Mouse (Mus musculus): ENCODE measurements around the gene Rbm45. TPM values are rescaled to one million over a fixed set of nuclear protein-coding genes. Genes with fewer than 3 reads are reported as not detected.

Rbm45 gene
- polyA plus RNA-seq, 2 experiments: 14.8 to 31.2 TPM

DNA sequence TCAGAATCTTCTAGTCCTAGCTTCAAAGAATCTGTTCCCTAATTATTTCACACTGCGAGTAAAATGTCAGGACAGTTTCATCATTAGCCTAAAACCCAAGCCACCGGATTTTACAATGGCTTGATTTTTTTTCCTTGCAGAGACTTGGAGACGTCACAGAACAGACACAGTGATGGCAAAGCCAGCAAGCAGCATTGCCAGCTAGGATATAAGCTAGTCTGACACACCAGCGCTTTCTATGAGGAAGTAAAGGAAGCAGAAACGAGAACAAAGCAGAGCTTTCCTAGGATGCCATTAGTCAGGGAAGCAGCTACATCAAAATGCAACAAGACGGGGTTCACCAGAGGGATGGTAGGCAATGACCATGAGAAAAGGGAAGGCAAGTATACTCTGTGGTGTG lies 21.9 kb upstream of the Rbm45 start:
- Histone ChIP-seq H3K4me3 (replicated peaks; ENCODE audit: low read length) (no peak overlapping the region), H3K4me2 (replicated peaks; ENCODE audit: low read depth, low read length, severe bottlenecking) (no peak overlapping the region), H3K27ac (replicated peaks; ENCODE audit: low read depth, low read length) (no peak overlapping the region), H3K9me3 (ENCODE audit: control insufficient read depth, low read length) (no peaks in the 10 kb centered on the region), H3K9ac (ENCODE audit: low read depth, low read length, severe bottlenecking) (no peak overlapping the region), H3K4me1 (ENCODE audit: control insufficient read depth, insufficient read depth, low read length) (no peaks in the 10 kb centered on the region), H3K36me3 (ENCODE audit: control insufficient read depth, insufficient read depth, low read length) (no peaks in the 10 kb centered on the region), H3K27me3 (ENCODE audit: control insufficient read depth, insufficient read depth, low read length) (no peaks in the 10 kb centered on the region)
- WGBS: 74% methylated on average over 6 of the region's 6 CpGs
- ATAC-seq (ENCODE audit: low FRiP score, low read depth) (no peak), DNase-seq (ENCODE audit: low spot score) (no peak)
- TF ChIP-seq POLR2A (IDR thresholded peaks at IDR 0.05; ENCODE audit: borderline replicate concordance, extremely low read depth, insufficient read depth, insufficient read length): no peak

DNA sequence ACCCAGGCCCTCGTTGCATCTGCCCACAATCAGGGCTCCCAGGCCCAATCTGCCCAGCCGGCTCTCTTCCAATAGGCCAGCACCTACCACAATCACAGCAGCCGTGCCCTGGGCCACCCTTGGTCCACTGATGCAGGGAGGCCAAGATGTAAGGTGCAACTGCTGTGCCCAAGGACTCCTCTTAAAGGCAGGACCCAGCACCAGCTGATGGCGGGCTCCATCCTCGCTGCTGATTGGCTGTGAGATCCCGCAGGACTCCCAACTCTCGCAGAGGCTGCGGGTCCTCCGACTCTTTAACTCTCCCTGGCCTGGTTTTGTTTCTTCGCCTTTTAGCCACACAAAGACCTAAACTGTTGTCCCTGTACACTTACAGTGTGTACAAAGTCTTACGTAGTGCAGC lies 9.6 kb upstream of the Rbm45 start, which contains the start of gene Cyct:
Cyct (minus strand) TSS at position 225 of the 400 bp plus-strand sequence.
- Histone ChIP-seq H3K27me3 (ENCODE audit: control insufficient read depth, insufficient read depth, low read length) (no peaks in the 10 kb centered on the region), H3K4me1 (ENCODE audit: control insufficient read depth, insufficient read depth, low read length) (no peaks in the 10 kb centered on the region), H3K27ac (replicated peaks; ENCODE audit: low read depth, low read length) (no peak within 1 kb of the TSS), H3K9ac (ENCODE audit: low read depth, low read length, severe bottlenecking) (no peak within 1 kb of the TSS), H3K9me3 (ENCODE audit: control insufficient read depth, low read length) (no peaks in the 10 kb centered on the region), H3K4me3 (replicated peaks; ENCODE audit: low read length) (no peak within 1 kb of the TSS), H3K4me2 (replicated peaks; ENCODE audit: low read depth, low read length, severe bottlenecking) (no peak within 1 kb of the TSS), H3K36me3 (ENCODE audit: control insufficient read depth, insufficient read depth, low read length) (no peaks in the 10 kb centered on the region)
- TF ChIP-seq POLR2A (IDR thresholded peaks at IDR 0.05; ENCODE audit: borderline replicate concordance, extremely low read depth, insufficient read depth, insufficient read length): no peak
- DNase-seq (ENCODE audit: low spot score) (no peak), ATAC-seq (ENCODE audit: low FRiP score, low read depth) (no peak)
- 82% methylated on average over 11 of the region's 11 CpGs for WGBS

DNA sequence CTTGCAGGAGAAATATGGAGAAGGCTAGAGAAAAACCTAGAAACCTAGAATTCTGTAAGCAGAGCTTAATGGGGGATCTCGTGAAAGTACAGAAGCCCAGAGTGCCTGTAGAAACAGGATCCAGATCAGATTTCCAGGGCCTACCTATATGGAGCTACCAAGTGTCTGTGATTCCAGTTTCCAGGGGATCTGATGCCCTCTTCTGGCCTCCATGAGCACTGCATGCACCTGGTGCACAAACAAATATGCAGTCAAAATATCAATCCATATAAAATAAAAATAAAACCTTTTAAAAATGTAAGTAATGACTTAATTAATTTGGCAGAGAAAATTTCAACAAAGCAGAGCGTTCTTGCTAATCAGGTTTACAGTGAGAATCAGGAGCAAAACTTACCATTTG lies 7.7 kb upstream of the Rbm45 start:
- WGBS: 30% methylated on average over 2 of the region's 2 CpGs
- H3K9me3 ChIP-seq (ENCODE audit: control insufficient read depth, low read length): no peaks in the 10 kb centered on the region

DNA sequence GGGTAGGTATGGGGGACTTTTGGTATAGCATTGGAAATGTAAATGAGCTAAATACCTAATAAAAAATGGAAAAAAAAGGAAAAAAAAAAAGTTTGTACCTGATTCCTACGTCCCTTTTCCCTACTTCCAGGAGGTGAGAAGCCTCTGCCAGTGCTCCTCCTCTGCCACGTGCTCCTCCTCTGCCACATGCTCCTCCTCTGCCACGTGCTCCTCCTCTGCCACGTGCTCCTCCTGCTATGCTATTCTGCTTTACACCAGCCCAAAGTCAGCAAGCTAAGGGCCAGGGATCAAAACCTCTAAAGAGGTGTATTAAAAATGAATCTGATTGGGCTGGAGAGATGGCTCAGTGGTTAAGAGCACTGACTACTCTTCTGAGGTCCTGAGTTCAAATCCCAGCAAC lies 4.0 kb upstream of the Rbm45 start:
- Histone ChIP-seq H3K9ac (ENCODE audit: low read depth, low read length, severe bottlenecking) (no peak overlapping the region), H3K9me3 (ENCODE audit: control insufficient read depth, low read length) (no peaks in the 10 kb centered on the region), H3K27ac (replicated peaks; ENCODE audit: low read depth, low read length) (no peak overlapping the region), H3K27me3 (ENCODE audit: control insufficient read depth, insufficient read depth, low read length) (no peaks in the 10 kb centered on the region), H3K4me2 (replicated peaks; ENCODE audit: low read depth, low read length, severe bottlenecking) (no peak overlapping the region), H3K4me3 (replicated peaks; ENCODE audit: low read length) (no peak overlapping the region), H3K36me3 (ENCODE audit: control insufficient read depth, insufficient read depth, low read length) (no peaks in the 10 kb centered on the region), H3K4me1 (ENCODE audit: control insufficient read depth, insufficient read depth, low read length) (peaks cover 1% of the 10 kb centered on the region)
- TF ChIP-seq POLR2A (IDR thresholded peaks at IDR 0.05; ENCODE audit: borderline replicate concordance, extremely low read depth, insufficient read depth, insufficient read length): no peak
- WGBS: 62% methylated on average over 4 of the region's 4 CpGs
- ATAC-seq (ENCODE audit: low FRiP score, low read depth) (no peak), DNase-seq (ENCODE audit: low spot score) (no peak)

More for the DNA sequence above, 7.7 kb upstream of the Rbm45 start:
- Histone ChIP-seq H3K4me1 (ENCODE audit: control insufficient read depth, insufficient read depth, low read length) (no peaks in the 10 kb centered on the region), H3K27me3 (ENCODE audit: control insufficient read depth, insufficient read depth, low read length) (no peaks in the 10 kb centered on the region), H3K4me2 (replicated peaks; ENCODE audit: low read depth, low read length, severe bottlenecking) (no peak overlapping the region), H3K4me3 (replicated peaks; ENCODE audit: low read length) (no peak overlapping the region), H3K27ac (replicated peaks; ENCODE audit: low read depth, low read length) (no peak overlapping the region), H3K36me3 (ENCODE audit: control insufficient read depth, insufficient read depth, low read length) (no peaks in the 10 kb centered on the region), H3K9ac (ENCODE audit: low read depth, low read length, severe bottlenecking) (no peak overlapping the region)
- no peak for TF ChIP-seq POLR2A (IDR thresholded peaks at IDR 0.05; ENCODE audit: borderline replicate concordance, extremely low read depth, insufficient read depth, insufficient read length)
- ATAC-seq (ENCODE audit: low FRiP score, low read depth) (no peak), DNase-seq (ENCODE audit: low spot score) (no peak)

DNA sequence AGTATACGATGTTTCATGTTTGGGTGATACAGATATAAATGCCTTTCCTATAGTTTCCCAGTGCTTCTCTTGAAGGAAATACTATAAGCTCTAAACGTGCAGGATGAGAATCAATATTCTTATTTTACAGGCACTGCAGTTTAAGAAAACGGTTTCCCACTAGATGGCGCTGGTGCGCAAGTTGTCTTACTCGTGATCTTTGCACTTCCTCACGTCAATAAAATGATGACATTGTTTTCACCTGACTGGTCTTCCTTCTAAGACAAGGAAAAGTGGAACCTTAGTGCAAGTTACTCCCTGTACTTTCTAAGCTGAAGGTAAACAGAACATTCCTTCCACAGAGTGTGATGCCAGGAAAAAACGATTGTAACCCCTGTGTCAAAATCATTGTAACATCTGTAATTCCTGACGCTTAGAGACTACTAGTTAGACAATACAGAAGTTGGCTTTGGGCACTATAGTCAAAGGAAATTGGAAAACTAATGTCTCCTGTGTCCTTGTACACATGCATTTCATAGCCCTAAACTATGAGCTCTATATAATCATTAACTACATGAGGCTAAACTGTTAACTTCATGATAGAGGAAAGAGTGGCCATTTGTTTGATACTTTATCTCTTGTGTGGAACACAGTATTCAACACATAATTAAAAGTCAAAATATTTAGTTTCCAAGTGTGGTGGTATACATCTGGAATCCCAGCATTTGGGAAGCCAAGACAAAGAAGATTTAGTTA lies 2.4 kb upstream of the Rbm45 start:
- 18% methylated on average over 9 of the region's 9 CpGs for WGBS
- H3K27me3 ChIP-seq (ENCODE audit: control insufficient read depth, insufficient read depth, low read length): no peaks in the 10 kb centered on the region
- peaks cover 2% of the 10 kb centered on the region for H3K36me3 ChIP-seq (ENCODE audit: control insufficient read depth, insufficient read depth, low read length)
- H3K9me3 ChIP-seq (ENCODE audit: control insufficient read depth, low read length): no peaks in the 10 kb centered on the region
- H3K9ac ChIP-seq (ENCODE audit: low read depth, low read length, severe bottlenecking): no peak overlapping the region
- no peak overlapping the region for H3K27ac ChIP-seq (replicated peaks; ENCODE audit: low read depth, low read length)
- ATAC-seq (ENCODE audit: low FRiP score, low read depth): 0 out of 2 replicates have a peak, but pooled peaks have one; percentile 9
- H3K4me1 ChIP-seq (ENCODE audit: control insufficient read depth, insufficient read depth, low read length): peaks cover 5% of the 10 kb centered on the region
- H3K4me2 ChIP-seq (replicated peaks; ENCODE audit: low read depth, low read length, severe bottlenecking): no peak overlapping the region
- no peak for TF ChIP-seq POLR2A (IDR thresholded peaks at IDR 0.05; ENCODE audit: borderline replicate concordance, extremely low read depth, insufficient read depth, insufficient read length)
- peak; percentile 92 for DNase-seq (ENCODE audit: low spot score)
- no peak overlapping the region for H3K4me3 ChIP-seq (replicated peaks; ENCODE audit: low read length)

All from limb, embryonic 14.5 days (tissue).